Mouse (Mus musculus): ENCODE measurements around the gene Pip4k2a. TPM values are rescaled to one million over a fixed set of nuclear protein-coding genes. Genes with fewer than 3 reads are reported as not detected.

Gene Pip4k2a
- polyA plus RNA-seq, 1 experiment from 2014 or later, result 11.8 TPM

DNA sequence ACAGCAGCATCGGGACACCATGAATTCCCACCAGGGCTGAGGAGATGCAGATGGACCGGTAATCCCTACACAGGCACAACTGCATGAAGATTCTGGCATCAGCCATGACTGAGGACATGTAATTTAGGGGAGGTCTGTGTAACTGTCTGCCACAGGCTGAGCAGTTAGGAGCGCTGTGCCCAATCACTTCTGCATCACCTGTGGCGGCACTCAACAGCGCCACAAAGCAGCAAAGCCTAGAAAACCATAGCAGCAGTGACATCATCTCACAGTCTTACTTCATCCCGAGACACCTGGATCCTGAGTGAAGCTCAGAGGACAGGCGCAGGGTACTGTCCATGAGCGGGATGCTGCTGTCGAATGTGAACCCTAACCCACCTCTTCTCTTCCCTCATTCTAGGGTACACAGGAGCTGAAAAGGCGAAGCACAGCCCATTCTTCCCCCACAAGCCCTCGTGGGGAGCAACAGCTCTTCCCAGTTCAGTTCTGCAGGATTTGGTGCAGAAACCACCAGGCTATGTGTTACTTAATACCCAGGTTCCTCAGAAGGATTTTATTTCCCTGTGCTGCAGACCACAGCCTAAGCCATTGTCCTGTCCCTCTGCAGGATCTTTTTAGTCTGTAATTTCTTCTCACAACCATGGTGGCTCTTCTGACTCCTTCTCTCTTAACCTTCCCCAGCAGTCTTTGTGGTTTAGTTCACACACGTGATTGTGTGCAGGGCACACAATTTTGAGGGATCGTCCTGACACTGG lies 34.5 kb downstream of the Pip4k2a start:
- no peak overlapping the region for H3K4me3 ChIP-seq (replicated peaks; ENCODE audit: low read depth, low read length)
- H3K4me2 ChIP-seq (ENCODE audit: low read length), result no peak overlapping the region

DNA sequence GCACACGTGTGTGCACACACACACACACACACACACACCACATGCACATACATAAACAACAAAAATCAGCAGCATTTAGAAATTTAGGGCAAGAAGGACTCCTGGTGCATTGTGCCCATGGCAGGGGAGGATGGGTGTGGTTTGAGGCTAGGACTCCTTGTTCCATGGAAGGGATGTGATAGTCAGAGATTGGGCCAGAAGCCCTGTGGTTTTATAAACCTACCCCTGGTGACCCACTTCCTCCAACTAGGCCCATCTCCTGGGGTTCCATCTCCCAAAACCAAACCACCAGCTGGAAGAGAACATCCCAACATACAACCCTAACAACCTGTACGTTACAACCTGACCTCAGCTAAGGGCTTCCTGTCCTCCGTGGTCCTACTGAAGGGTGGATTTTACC lies 35.4 kb downstream of the Pip4k2a start:
- DNase-seq (no peak), ATAC-seq (ENCODE audit: low FRiP score, low TSS enrichment) (no peak)
- Histone ChIP-seq H3K9ac (replicated peaks; ENCODE audit: low read length) (no peak overlapping the region), H3K36me3 (ENCODE audit: control insufficient read depth, insufficient read depth, low read length) (no peaks in the 10 kb centered on the region), H3K27ac (replicated peaks; ENCODE audit: low read depth, low read length) (no peak overlapping the region), H3K9me3 (ENCODE audit: control insufficient read depth, low read length) (no peaks in the 10 kb centered on the region), H3K4me2 (ENCODE audit: low read length) (no peak overlapping the region), H3K4me1 (ENCODE audit: control insufficient read depth, insufficient read depth, low read length) (no peaks in the 10 kb centered on the region), H3K27me3 (ENCODE audit: control insufficient read depth, insufficient read depth, low read length) (no peaks in the 10 kb centered on the region), H3K4me3 (replicated peaks; ENCODE audit: low read depth, low read length) (no peak overlapping the region)
- 82% methylated on average over 3 of the region's 3 CpGs for WGBS

More for the DNA sequence above, 34.5 kb downstream of the Pip4k2a start:
- DNase-seq, result no peak
- no peaks in the 10 kb centered on the region for H3K4me1 ChIP-seq (ENCODE audit: control insufficient read depth, insufficient read depth, low read length)
- H3K27ac ChIP-seq (replicated peaks; ENCODE audit: low read depth, low read length), result no peak overlapping the region
- no peaks in the 10 kb centered on the region for H3K36me3 ChIP-seq (ENCODE audit: control insufficient read depth, insufficient read depth, low read length)
- H3K27me3 ChIP-seq (ENCODE audit: control insufficient read depth, insufficient read depth, low read length), result no peaks in the 10 kb centered on the region
- no peaks in the 10 kb centered on the region for H3K9me3 ChIP-seq (ENCODE audit: control insufficient read depth, low read length)
- 76% methylated on average over 13 of the region's 13 CpGs for WGBS
- ATAC-seq (ENCODE audit: low FRiP score, low TSS enrichment), result no peak
- no peak overlapping the region for H3K9ac ChIP-seq (replicated peaks; ENCODE audit: low read length)

DNA sequence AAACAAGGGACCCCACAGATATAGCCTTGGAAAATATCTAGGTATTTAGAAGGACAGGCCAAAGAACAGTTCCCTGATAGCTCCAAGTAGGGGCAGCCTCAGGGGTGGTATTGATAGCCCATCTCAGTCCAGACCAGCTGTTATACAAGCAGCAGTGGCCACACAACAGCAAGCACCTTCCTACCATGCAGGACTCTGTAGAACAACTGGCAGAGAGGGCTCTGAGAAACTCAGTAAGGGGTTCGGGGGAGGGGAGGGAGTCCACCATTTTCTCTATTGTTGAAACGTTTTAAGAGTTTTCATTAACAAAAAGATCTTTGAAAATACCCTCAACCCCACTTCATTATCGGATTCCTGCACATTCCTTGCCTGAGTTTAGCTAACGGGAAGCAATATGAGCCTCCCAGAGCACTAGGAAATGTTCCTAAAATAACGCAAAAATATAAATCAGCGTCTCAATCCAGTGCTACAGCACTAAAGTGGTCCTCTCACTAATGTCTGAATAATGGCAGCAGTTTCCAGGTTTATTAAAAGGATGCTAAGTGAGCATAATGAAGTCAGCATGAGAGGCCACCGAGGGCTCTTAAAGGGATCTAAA lies 37.5 kb downstream of the Pip4k2a start:
- Histone ChIP-seq H3K4me3 (replicated peaks; ENCODE audit: low read depth, low read length) (no peak overlapping the region), H3K4me1 (ENCODE audit: control insufficient read depth, insufficient read depth, low read length) (peaks cover 2% of the 10 kb centered on the region; the same call in 1 of the 2 replicates), H3K9ac (replicated peaks; ENCODE audit: low read length) (no peak overlapping the region), H3K27me3 (ENCODE audit: control insufficient read depth, insufficient read depth, low read length) (no peaks in the 10 kb centered on the region), H3K4me2 (ENCODE audit: low read length) (no peak overlapping the region), H3K9me3 (ENCODE audit: control insufficient read depth, low read length) (no peaks in the 10 kb centered on the region), H3K27ac (replicated peaks; ENCODE audit: low read depth, low read length) (no peak overlapping the region), H3K36me3 (ENCODE audit: control insufficient read depth, insufficient read depth, low read length) (no peaks in the 10 kb centered on the region)
- 50% methylated on average over 7 of the region's 7 CpGs for WGBS
- DNase-seq (no peak), ATAC-seq (ENCODE audit: low FRiP score, low TSS enrichment) (no peak)

DNA sequence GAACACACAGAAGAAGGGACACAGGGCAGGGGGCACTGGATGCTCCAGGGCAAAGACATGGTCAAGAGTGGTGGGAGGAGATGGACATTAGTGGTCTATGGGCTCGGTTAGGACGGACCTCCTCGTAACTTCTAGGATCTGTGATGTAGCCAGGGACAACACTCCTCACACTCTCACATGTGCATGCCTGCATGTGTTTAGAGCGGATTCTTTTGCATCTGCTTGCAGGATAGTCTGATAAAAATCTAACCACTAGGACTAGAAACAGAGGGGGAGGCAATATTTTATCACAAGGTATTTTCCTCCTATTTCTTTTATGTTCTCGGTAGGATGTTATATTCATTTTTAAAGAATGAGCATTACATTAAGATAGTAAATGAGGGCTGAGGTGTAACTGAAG lies 38.4 kb downstream of the Pip4k2a start:
- ATAC-seq (ENCODE audit: low FRiP score, low TSS enrichment) (no peak), DNase-seq (no peak)
- H3K4me1 ChIP-seq (ENCODE audit: control insufficient read depth, insufficient read depth, low read length), result peaks cover 9% of the 10 kb centered on the region; the same call in 1 of the 2 replicates
- H3K9me3 ChIP-seq (ENCODE audit: control insufficient read depth, low read length), result no peaks in the 10 kb centered on the region
- H3K4me3 ChIP-seq (replicated peaks; ENCODE audit: low read depth, low read length), result no peak overlapping the region
- H3K27me3 ChIP-seq (ENCODE audit: control insufficient read depth, insufficient read depth, low read length), result no peaks in the 10 kb centered on the region
- WGBS, result 94% methylated on average over 5 of the region's 5 CpGs
- no peaks in the 10 kb centered on the region for H3K36me3 ChIP-seq (ENCODE audit: control insufficient read depth, insufficient read depth, low read length)
- H3K9ac ChIP-seq (replicated peaks; ENCODE audit: low read length), result no peak overlapping the region
- no peak overlapping the region for H3K27ac ChIP-seq (replicated peaks; ENCODE audit: low read depth, low read length)
- no peak overlapping the region for H3K4me2 ChIP-seq (ENCODE audit: low read length)

DNA sequence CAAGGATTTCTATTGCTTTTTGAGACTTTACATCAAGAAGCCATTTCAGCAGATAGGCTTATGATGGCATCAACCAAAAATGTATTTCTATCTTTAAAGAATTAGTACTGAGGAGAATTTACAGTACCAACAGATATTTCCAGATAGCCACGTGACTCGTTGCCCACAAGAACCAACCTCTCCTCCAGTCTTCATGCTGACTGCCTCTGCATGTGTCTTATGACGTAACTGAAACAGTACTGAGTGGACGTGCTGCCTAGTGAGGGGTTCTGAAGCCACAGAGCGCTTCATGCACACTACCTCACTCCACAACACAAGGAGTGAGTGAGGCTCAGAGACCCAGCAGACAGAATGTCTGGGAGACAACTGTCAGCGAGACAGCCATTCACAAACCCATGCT lies 38.9 kb downstream of the Pip4k2a start:
- Histone ChIP-seq H3K4me2 (ENCODE audit: low read length) (no peak overlapping the region), H3K9ac (replicated peaks; ENCODE audit: low read length) (no peak overlapping the region), H3K9me3 (ENCODE audit: control insufficient read depth, low read length) (no peaks in the 10 kb centered on the region), H3K27me3 (ENCODE audit: control insufficient read depth, insufficient read depth, low read length) (no peaks in the 10 kb centered on the region), H3K27ac (replicated peaks; ENCODE audit: low read depth, low read length) (no peak overlapping the region), H3K36me3 (ENCODE audit: control insufficient read depth, insufficient read depth, low read length) (no peaks in the 10 kb centered on the region), H3K4me1 (ENCODE audit: control insufficient read depth, insufficient read depth, low read length) (peaks cover 9% of the 10 kb centered on the region; the same call in 1 of the 2 replicates), H3K4me3 (replicated peaks; ENCODE audit: low read depth, low read length) (no peak overlapping the region)
- DNase-seq, result no peak
- no peak for ATAC-seq (ENCODE audit: low FRiP score, low TSS enrichment)
- 94% methylated on average over 6 of the region's 6 CpGs for WGBS

DNA sequence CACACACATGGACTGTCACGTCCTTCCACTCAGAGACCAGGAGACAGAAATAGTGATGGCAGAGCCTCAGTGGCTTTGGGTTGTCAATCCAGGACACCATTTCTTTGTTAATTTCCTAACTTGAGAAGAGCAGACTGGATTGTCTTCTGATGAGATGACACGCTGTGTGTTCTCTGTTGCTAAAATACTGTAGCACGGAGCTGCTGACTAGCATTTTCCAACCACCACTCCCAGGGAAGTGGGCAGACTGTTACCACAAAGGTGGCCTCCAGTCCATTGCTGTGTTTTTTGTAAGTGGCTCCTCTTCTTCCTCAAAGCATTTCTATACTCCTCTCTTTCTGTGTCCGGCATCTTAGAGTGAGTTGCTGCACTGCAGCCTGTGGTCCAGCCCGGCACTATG lies 39.4 kb downstream of the Pip4k2a start:
- H3K36me3 ChIP-seq (ENCODE audit: control insufficient read depth, insufficient read depth, low read length), result no peaks in the 10 kb centered on the region
- no peak overlapping the region for H3K27ac ChIP-seq (replicated peaks; ENCODE audit: low read depth, low read length)
- H3K27me3 ChIP-seq (ENCODE audit: control insufficient read depth, insufficient read depth, low read length), result no peaks in the 10 kb centered on the region
- no peak overlapping the region for H3K4me2 ChIP-seq (ENCODE audit: low read length)
- no peak for DNase-seq
- H3K4me1 ChIP-seq (ENCODE audit: control insufficient read depth, insufficient read depth, low read length), result peaks cover 9% of the 10 kb centered on the region; the same call in 1 of the 2 replicates
- no peak overlapping the region for H3K4me3 ChIP-seq (replicated peaks; ENCODE audit: low read depth, low read length)
- no peak for ATAC-seq (ENCODE audit: low FRiP score, low TSS enrichment)
- no peaks in the 10 kb centered on the region for H3K9me3 ChIP-seq (ENCODE audit: control insufficient read depth, low read length)
- WGBS, result 93% methylated on average over 5 of the region's 5 CpGs
- H3K9ac ChIP-seq (replicated peaks; ENCODE audit: low read length), result no peak overlapping the region

DNA sequence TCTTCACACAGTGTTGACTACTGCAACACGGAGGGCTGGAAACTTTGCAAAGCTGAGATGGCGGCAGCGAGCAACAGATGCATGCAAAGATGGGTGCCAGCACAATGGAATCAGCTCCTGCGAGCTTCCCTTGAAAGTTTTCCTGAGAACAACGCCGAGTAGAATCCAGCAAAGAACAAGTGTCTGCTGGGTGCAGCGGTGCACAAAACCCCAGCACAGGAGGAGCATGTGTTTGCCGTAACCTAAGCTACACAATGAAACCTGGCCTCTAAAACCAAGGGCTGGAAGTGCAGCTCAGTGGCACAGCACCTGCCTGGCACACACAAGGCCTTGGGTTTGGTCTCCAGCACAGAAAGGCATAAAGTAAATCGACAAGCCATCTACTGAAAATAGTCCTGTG lies 39.9 kb downstream of the Pip4k2a start:
- no peak overlapping the region for H3K9ac ChIP-seq (replicated peaks; ENCODE audit: low read length)
- no peak overlapping the region for H3K4me3 ChIP-seq (replicated peaks; ENCODE audit: low read depth, low read length)
- no peak overlapping the region for H3K27ac ChIP-seq (replicated peaks; ENCODE audit: low read depth, low read length)
- H3K4me2 ChIP-seq (ENCODE audit: low read length), result no peak overlapping the region
- no peak for ATAC-seq (ENCODE audit: low FRiP score, low TSS enrichment)
- 72% methylated on average over 9 of the region's 9 CpGs for WGBS
- peaks cover 9% of the 10 kb centered on the region; the same call in 1 of the 2 replicates for H3K4me1 ChIP-seq (ENCODE audit: control insufficient read depth, insufficient read depth, low read length)
- no peaks in the 10 kb centered on the region for H3K27me3 ChIP-seq (ENCODE audit: control insufficient read depth, insufficient read depth, low read length)
- no peak for DNase-seq
- H3K9me3 ChIP-seq (ENCODE audit: control insufficient read depth, low read length), result no peaks in the 10 kb centered on the region
- H3K36me3 ChIP-seq (ENCODE audit: control insufficient read depth, insufficient read depth, low read length), result no peaks in the 10 kb centered on the region

DNA sequence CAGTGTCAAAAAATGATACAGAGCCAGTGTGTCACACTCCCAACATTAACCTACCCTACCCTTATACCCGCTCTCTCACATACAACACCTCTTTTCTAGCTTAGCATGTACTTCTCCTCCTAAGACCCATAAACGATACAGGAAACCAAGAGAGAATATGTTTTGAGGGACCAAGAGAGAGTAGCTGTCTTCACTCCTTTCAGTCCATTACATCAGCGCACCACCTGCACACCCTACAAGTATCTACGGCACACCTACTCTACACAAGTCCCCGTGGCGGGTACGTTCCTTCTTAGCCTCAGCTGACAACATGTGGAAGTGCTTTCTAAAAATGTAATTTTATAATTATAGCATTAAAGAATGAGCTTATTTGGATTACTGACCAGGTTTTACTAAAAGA lies 40.5 kb downstream of the Pip4k2a start:
- no peak overlapping the region for H3K4me3 ChIP-seq (replicated peaks; ENCODE audit: low read depth, low read length)
- DNase-seq, result no peak
- peaks cover 9% of the 10 kb centered on the region; the same call in 1 of the 2 replicates for H3K4me1 ChIP-seq (ENCODE audit: control insufficient read depth, insufficient read depth, low read length)
- H3K9ac ChIP-seq (replicated peaks; ENCODE audit: low read length), result no peak overlapping the region
- H3K27ac ChIP-seq (replicated peaks; ENCODE audit: low read depth, low read length), result no peak overlapping the region
- 95% methylated on average over 7 of the region's 7 CpGs for WGBS
- no peak overlapping the region for H3K4me2 ChIP-seq (ENCODE audit: low read length)
- no peaks in the 10 kb centered on the region for H3K27me3 ChIP-seq (ENCODE audit: control insufficient read depth, insufficient read depth, low read length)
- ATAC-seq (ENCODE audit: low FRiP score, low TSS enrichment), result no peak
- no peaks in the 10 kb centered on the region for H3K36me3 ChIP-seq (ENCODE audit: control insufficient read depth, insufficient read depth, low read length)
- no peaks in the 10 kb centered on the region for H3K9me3 ChIP-seq (ENCODE audit: control insufficient read depth, low read length)

DNA sequence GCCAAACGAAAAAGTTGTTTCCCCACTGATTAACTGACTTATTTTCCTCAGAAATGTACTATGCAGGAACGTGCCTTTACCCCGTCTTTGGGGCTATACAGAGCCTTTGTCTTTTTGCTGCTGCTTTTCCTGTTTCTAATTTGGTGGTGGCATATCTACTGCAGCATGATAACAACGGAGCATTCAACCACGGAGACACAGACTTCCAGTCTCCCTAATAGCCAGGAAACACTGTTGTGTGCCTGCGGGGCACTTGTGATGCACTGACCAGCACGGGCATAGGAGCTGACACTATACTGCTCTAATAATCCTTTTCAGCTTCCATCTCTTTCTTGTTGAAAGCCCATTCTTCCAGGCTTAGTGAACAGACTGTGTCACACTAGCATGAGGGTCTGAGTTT lies 41.0 kb downstream of the Pip4k2a start:
- Histone ChIP-seq H3K4me2 (ENCODE audit: low read length) (no peak overlapping the region), H3K27me3 (ENCODE audit: control insufficient read depth, insufficient read depth, low read length) (no peaks in the 10 kb centered on the region), H3K9me3 (ENCODE audit: control insufficient read depth, low read length) (no peaks in the 10 kb centered on the region), H3K36me3 (ENCODE audit: control insufficient read depth, insufficient read depth, low read length) (no peaks in the 10 kb centered on the region), H3K4me1 (ENCODE audit: control insufficient read depth, insufficient read depth, low read length) (peaks cover 9% of the 10 kb centered on the region; the same call in 1 of the 2 replicates), H3K27ac (replicated peaks; ENCODE audit: low read depth, low read length) (no peak overlapping the region), H3K9ac (replicated peaks; ENCODE audit: low read length) (no peak overlapping the region), H3K4me3 (replicated peaks; ENCODE audit: low read depth, low read length) (no peak overlapping the region)
- DNase-seq (no peak), ATAC-seq (ENCODE audit: low FRiP score, low TSS enrichment) (no peak)
- 47% methylated on average over 7 of the region's 7 CpGs for WGBS
